Mouse (Mus musculus): ENCODE measurements around the gene Ccdc88a.
A peak's percentile ranks its signal among the peaks of the same experiment; 100 is the strongest.
"Not testable (repeated sequence)": the region's sequence is repeated elsewhere in the genome, so short reads cannot be mapped to it uniquely, and the experiment has no call there.

Gene Ccdc88a

DNA sequence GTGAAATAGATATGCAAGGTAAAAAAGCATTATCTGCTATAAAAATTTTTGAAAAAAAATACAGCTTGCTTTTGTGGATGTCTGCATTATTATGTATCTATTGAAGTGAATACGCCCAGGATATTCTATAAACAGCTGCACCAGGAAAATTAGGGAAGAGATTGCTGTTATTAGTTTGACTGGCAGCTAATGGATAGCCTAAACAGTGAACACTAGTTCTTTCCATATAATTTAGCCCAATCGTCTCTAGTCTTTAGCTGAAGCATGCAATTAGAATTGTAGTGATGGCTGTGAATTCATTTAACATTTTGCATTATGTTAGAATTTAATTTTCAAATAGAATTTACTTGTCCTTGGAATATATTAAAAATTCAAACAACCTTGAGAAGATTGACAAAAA, 75.3 kb downstream of the Ccdc88a start:
- no peak for DNase-seq (ENCODE audit: low spot score in 2 of 2)

DNA sequence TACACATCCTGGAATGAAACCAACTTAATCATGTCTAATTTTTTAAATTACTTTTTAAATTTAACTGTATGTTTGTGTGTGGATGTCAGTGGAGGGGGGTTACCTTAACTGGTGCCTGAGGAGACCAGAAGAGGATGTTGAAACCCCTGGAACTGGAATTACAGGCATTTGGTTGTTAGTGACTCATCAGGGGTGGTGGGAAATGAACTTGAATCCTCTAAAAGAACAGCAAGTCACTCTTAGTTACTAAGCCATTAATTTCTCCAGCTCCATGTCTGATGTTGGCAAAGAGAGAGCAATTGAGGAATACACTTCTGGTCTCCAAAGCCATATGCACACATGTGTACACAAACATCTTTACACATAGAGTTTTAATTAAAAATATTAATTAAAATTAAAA, 101.2 kb downstream of the Ccdc88a start:
- no peak for DNase-seq (ENCODE audit: low spot score in 2 of 2)

DNA sequence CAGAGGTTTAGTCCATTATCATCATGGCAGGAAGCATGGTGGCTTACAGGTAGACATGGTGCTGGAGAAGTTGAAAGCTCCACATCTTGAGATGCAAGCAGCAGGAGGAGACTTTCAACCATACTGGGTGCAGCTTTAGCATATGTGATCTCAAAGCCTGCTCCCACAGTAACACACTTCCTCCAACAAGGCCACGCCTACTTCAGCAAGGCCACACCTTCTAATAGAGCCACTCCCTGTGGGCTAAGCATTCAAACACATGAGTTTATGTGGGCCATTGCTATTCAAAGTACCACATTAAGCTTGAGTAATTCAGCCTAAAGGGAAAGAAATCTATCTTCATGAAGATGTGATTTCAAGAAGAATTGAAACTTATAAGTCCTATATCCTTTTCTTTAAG, 119.7 kb downstream of the Ccdc88a start:
- no peak for DNase-seq (ENCODE audit: low spot score in 2 of 2)

- no peak for DNase-seq (ENCODE audit: low spot score in 2 of 2)
Observed at GRCm38 (mm10) chr11:29496962-29497361, 123.5 kb downstream of the Ccdc88a start.

GRCm38 (mm10) chr11:29503948-29504893, 130.8 kb downstream of the Ccdc88a start:
- DNase-seq (ENCODE audit: low spot score in 2 of 2): no peak

GRCm38 (mm10) chr11:29504899-29505625, 131.6 kb downstream of the Ccdc88a start:
- DNase-seq (ENCODE audit: low spot score in 2 of 2): no peak

GRCm38 (mm10) chr11:29509421-29509820, 136.0 kb downstream of the Ccdc88a start:
- DNase-seq (ENCODE audit: low spot score in 2 of 2): no peak

- DNase-seq (ENCODE audit: low spot score in 2 of 2): no peak
Observed at GRCm38 (mm10) chr11:29512818-29513535, 139.5 kb downstream of the Ccdc88a start.

DNA sequence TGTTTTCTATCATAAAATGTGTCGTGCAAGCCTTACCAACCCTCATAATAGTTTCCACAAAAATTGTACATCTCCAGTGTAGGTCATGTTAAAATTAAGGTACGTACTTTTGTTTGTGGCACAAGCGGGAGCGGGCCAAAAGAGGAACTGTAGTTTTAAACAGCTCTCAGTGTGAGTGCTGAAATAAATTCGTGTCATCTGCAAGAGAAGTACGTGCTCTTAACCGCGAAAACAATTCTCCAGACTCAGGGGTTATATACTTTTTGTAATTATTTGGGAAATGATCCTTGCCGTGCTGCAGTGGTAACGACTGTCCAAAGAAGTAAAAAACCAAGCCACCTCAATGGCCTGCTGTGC, 140.8 kb downstream of the Ccdc88a start:
- no peak for DNase-seq (ENCODE audit: low spot score in 2 of 2)

DNA sequence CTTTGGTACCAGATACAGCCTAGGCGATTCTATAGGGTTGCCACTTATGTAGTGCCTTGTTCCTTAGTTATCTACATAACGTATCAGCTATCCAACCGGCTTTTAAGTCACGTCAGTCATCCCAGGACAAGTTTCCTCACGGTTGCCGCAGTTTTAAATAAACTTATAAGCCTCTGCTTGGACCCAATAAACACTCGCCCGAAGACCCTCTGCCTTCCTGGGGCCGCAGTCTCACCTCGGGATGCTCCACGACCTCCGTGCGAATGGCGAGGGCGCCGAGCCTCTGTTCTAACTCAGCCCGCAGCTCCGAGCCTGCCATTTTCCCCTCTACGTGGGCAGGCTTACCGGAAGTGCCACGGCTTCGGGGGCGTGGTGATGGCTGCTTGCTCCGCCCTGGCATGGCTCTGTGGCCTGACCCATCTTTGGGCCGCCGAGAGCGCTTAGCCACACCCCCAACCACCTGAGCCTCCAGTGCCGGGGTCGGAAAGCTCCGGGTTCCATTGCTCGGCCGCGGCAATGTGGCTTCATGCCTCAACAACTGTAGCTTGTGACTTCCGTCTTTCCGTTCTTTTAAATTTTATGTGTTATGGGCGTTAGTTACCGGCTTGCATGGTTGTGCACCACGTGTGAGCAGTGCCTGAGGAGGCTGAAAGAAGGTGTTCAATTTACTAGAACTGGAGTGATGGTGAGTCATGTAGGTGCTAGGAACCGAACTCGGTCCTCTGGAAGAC, 141.4 kb downstream of the Ccdc88a start, which contains the start of gene Prorsd1:
Prorsd1 (minus strand) TSS at position 352 of the 731 bp plus-strand sequence.
- DNase-seq (ENCODE audit: low spot score in 2 of 2): peak; percentile 26 to 57

- DNase-seq (ENCODE audit: low spot score in 2 of 2): peak; percentile 35 to 80
Observed at GRCm38 (mm10) chr11:29525988-29526794, 152.7 kb downstream of the Ccdc88a start, which contains the start of gene Mtif2. Gene Mtif2 (plus strand): TSS chr11:29526408.

- DNase-seq (ENCODE audit: low spot score in 2 of 2): no peak
Observed at GRCm38 (mm10) chr11:29538201-29538600, 164.7 kb downstream of the Ccdc88a start.

DNA sequence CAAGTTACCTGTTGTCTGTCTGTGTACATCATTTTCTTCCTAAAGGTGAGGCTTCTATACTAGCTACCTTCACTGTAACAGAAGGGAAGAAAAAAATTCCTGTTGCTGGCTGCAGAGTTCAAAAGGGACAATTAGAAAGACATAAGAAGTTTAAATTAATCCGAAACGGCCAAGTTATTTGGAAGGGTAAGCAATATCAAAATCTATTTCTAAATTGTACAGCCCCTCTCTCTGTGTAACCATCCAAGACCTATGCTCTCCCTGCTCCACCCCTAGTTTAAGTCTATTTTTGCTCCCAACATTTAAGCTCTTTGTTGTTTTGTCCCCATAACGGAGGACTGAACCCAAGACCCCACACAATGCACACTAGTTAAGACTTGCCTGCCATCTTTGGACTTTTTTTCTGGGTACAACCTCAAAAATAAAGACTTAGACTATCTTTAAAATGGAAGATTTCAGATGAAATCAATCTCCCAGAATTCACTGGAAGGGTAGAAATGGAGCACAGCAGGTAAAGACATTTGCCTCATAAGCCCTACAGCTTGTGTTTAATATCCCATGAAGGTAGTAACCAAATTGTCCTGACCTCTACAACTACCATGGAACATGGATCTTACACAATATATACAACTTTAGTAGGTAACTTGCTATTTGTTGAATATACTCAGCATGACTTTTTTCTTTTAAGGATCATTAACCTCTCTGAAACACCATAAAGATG, 170.9 kb downstream of the Ccdc88a start:
- DNase-seq (ENCODE audit: low spot score in 2 of 2): no peak

- DNase-seq (ENCODE audit: low spot score in 2 of 2): not testable (repeated sequence)
Observed at GRCm38 (mm10) chr11:29545150-29545752, 171.8 kb downstream of the Ccdc88a start.

GRCm38 (mm10) chr11:29546297-29546696, 172.8 kb downstream of the Ccdc88a start:
- DNase-seq (ENCODE audit: low spot score in 2 of 2): not testable (repeated sequence)

DNA sequence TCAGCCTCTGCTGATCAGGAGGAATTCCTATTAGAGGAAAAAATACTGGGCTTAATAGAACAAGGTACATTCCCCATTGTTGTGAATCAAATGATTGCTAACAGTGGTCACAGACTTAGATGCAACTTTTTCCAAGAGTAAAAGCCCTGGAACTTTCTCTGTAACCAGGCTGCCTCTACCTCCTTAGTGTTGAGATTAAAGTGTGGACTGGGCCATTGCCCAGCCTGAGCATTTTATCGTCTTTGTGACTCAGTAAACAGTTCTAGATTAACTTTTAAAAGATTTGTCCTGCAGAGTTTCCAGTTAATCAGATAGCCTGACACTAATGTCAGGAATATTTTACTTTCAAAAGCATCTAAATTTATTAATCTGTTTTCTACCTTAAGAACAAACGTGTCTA, 173.3 kb downstream of the Ccdc88a start:
- DNase-seq (ENCODE audit: low spot score in 2 of 2): no peak

DNA sequence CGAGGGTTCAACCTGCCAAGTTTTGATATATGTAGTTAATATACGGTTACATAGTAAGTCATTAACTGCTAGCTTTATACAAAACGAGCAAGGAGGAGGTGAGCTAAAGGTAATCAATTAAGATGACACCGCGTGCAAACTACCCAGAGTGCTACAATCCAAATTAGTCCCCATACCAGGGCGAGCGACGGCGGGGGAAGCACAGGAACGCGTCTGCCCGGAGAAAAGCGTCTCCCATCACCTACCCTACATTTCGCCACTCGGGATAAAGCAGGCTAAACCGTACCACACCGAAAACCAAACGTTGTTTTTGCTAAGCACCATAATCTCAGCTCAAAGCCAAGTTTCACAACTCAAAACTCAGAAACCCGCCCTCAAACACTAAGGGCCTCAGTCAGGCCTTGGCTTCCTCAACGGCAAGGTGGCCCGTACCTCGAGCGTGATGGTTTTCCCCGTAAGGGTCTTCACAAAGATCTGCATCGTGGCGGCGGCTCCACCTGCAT, 173.8 kb downstream of the Ccdc88a start:
- peak in 1 of 2 experiments; percentile 11 for DNase-seq (ENCODE audit: low spot score in 2 of 2)

DNA sequence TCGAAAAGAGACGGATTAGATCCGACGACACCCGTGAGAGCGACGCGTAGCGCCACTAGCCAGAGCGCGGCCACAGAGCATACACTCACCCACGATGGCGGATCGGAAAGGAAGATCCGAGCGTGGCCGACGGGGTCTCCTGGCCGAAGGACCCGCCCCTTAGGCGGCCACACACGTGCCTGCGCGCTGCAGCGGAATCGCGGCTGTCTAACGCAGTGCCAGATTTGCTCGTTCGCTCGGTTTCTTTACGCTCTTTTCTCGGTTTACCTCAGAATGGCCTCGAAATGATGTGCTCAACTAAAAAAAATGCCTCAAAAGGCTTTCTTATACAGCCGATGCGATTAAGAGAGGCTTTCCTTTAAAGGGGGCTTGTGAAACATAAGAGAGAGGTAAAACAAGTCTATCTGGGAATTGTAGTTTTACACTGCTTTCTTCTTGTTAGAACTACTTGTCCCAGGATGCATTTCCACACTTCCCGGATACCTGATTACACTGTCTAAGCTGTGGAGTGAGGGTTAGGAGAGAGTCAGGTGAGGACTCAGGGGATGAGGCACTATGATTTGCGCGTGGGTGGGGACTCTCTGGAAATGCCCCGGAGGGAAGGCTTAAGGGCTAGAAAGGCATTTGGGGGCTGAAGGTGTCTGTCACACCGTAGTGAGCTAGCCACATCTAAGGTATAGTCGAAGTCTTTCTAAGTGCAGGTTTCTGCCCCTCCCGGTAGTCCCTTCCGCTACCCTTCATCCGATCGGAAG, 174.5 kb downstream of the Ccdc88a start, which contains the start of the genes Clhc1 and Rps27a:
Clhc1 (plus strand) TSS at position 199 of the 752 bp plus-strand sequence.
Rps27a (minus strand) TSS at position 358 of the 752 bp plus-strand sequence.
- DNase-seq (ENCODE audit: low spot score in 2 of 2): peak; percentile 80 to 92

Data from left cerebral cortex, adult 9 months (tissue).